Mouse (Mus musculus): ENCODE measurements at regions not wholly inside any gene's neighbourhood (a gene's known extent, or its start where the extent isn't known, plus 50 kb on each side); places are given as distances from the start of the nearest gene placed in this dataset.

DNA sequence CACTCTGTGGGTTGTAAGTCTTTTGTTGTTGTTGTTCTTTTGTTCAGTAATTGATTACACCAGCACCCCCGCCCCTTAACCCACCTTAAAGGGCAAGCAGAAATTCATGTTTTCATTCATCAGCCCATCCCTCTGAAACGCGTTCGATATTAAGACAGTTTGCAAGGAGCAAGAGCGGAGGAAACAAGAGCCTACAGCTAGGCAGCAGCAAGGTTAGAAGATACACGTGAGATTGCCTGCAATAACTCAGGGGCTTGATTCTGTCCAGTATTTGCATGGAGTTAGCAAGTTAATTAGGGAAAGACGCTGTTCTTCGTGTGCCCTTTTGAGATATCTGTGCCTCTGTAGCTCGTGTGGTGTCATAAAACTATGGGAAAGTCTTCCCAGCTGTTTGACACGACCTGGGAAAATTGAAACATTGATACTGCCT is 202.0 kb downstream of the Gm11146 start:
- CTCF ChIA-PET: no interaction called here

GRCm38 (mm10) chr16:77394054-77394716 is 207.7 kb downstream of the Gm11146 start:
- CTCF ChIA-PET: interaction anchor here (0.6 kb wide), 1 partner anchor 284 kb away, joined by 3 read pairs; no protein-coding TSS in a partner anchor

- CTCF ChIA-PET: interaction anchor here (0.6 kb wide), 1 partner anchor 283 kb away, joined by 3 read pairs; no protein-coding TSS in a partner anchor
These were observed 208.4 kb downstream of the Gm11146 start for GRCm38 (mm10) chr16:77393470-77393869.

DNA sequence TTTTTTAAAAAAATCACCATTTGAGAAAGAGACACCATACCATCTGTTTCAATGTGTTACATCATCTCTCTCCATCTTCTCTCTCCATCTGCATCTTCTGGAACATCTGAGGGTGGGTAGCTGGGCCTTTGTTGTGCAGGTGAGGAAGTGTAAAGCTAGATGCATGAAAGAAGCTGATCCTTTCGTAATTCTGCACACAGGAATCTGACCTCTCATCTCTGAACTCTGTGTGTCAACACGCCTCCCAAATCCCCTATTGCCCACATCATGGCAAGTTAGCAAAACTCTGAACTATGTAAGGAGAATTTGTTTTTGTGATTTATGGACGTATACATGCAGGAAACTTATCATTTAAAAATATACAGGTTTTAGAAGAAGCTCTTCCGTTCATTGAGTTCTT is 209.7 kb downstream of the Gm11146 start:
- CTCF ChIA-PET: no interaction called here

DNA sequence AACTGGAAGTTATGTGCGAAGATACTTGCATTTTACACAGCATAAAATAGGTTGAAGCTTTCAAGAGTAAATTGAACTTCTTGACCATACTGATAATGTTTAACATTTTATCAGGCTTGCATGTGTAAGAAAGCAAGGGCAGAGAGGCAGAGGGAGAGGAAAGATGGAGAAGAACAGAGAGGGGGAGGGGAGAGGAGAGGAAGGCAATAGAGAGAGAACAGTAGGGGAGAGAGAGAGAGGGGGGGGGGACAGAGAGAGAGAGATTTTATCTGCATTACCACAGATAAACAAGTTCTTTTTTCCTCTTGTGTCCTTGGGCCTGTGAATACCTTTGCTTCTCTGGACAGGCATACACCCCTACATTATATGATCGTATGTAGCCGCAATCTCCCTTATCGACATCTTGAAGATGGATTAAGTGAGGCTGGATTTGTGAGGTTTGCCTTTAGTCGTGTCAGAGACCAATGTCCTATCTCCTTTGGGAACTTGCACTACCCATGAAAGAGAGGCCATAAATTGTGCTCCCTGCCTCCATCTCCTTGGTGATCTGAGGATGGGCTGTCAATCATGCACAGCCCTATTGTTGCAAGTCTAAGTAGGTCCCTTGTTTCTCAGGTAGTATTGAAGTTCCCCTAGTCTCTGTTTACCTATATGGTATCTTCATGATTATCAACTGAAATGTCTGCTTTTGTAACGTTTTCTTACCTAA is 217.7 kb downstream of the Gm11146 start:
- CTCF ChIA-PET: no interaction called here

GRCm38 (mm10) chr16:77382790-77383189 is 219.1 kb downstream of the Gm11146 start:
- CTCF ChIA-PET: no interaction called here

- CTCF ChIA-PET: no interaction called here
These were observed 229.1 kb downstream of the Gm11146 start for GRCm38 (mm10) chr16:77372768-77373167.

DNA sequence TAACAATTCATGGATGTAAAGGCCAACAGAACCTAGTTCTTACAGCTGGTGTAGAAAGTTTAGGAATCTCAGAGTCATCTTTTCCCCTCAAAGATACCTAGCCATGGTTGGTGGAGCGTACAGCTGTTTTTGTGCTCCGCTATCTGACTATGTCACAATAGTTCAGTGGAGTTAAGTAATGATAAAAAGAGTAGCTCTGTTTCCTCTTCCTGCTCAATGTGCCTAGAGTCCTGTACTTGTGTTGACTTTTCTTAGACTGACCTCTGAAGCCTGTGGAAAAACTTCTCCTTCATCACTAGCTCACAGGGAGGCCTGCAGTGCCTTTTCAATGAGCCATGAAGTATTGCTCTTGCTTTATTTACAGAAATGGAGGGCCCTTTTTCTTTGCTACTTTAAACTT is 232.1 kb downstream of the Gm11146 start:
- CTCF ChIA-PET: no interaction called here

DNA sequence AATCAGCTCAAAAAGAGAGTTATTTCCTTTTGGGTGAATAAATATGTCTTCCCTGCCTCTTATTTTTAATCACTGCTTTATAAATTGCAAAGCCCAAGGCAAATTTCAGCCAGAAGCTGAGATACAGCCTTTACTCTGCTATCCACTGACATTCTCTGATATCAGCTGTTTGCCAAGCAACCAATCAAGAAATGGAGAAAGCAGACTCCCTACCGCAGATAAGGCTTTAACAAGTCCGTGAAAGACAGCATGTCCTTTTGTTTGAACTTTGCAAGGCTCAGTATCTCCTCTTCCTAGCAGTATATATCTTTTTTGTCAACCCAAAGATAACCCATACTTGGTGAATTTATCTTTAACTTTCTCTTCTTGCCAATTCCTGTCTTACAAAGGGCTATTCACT is 236.6 kb downstream of the Gm11146 start:
- CTCF ChIA-PET: no interaction called here

- CTCF ChIA-PET: no interaction called here
These were observed 237.5 kb downstream of the Gm11146 start for GRCm38 (mm10) chr16:77364439-77364838.

DNA sequence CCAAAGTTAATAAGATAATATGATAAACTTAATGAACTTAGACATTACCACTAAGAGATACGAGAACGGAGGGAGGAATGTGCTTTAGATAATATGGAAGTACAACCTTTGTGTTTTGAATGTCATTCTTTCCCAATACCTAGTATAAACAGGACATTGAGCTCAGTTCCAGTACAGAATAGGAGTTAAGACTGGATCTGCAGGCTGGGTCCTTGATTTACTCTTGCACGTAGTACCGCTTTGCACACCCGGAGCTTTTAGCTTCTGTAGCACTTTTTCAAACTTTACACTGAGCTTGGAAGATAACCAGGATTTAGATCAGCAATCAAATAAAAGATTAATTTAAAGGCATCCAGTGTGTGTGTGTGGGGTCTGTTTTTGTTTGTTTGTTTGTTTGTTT is 242.7 kb downstream of the Gm11146 start:
- CTCF ChIA-PET: no interaction called here

DNA sequence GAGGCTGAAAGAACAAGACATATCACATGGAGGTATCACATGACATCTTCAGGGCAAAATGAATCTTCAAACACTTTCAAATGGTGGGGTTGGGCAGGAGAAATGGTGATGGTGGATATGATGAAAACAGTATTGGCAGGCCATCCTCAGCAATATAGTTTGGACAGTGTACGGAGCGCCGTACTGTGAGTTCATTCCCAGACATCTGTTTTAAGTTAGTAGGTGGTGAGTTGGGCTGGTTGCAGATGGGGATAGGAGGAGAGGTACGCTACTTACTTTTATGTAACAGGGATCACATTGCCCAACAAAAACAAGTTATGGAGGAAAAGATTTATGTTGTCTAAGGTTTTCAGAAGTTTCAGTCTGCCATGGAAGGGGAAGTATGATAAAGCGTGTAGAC is 246.6 kb downstream of the Gm11146 start:
- CTCF ChIA-PET: no interaction called here

- CTCF ChIA-PET: no interaction called here
These were observed 247.6 kb downstream of the Gm11146 start for GRCm38 (mm10) chr16:77354201-77354712.

DNA sequence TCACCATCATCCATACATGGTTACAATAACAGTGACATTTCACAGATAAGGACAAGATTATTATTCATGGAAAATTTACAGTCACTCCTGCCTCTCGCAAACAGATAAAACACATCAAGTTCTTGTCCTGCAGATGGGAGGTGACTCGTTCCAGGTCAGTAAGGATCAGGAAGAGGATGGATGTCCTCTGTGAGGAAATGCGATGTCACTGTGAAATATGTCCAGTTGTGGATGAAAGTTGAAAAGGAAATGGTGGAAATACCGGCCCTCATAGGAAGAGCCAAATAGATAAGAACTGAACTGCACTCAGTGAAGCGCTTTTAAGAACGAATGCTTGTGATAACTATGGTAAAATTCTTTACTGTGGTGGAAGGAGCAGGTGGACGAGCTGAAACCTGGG is 255.8 kb downstream of the Gm11146 start:
- CTCF ChIA-PET: no interaction called here

DNA sequence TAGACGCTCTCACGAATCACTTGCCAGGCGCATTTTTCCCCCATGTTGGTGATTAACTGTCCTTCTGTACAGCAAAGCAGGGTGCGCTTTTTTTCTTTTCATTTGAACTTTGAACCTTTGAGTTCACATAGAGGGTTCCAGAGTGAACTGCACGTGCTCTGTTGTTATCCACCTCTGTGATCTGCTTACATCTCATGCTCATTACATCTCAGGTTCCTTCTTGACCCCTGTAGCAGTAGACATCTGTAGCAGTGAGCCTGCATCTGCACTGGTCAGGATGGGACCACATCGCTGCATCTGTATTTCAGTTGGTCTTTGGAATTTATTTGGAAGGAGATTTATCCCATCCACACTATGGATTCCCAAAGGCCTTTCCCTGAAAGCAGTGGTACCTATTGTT is 269.6 kb downstream of the Gm11146 start:
- CTCF ChIA-PET: no interaction called here

DNA sequence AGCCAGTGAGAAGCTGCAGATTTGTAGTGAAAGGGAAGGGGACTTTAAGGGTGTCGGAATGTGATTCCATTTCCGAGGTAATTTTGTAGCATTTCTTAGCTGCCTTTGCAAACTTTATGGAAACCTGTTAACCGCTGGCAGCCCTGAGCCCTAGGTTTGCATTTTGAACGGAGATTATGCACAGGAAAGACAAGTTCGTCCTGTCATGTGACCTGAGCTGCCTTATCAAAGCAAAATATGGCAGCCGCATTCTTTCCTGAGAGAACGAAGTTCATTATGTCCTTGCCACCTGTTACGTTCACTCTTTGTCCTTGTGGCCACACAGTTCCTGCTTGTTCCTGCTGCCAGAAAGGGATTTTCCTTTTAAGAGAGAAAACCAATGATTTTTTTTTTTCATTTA is 270.9 kb downstream of the Gm11146 start:
- CTCF ChIA-PET: interaction anchor here (0.5 kb wide), 1 partner anchor 526 kb away, joined by 3 read pairs; no protein-coding TSS in a partner anchor

GRCm38 (mm10) chr16:77329711-77330530 is 272.0 kb downstream of the Gm11146 start:
- CTCF ChIA-PET: no interaction called here

DNA sequence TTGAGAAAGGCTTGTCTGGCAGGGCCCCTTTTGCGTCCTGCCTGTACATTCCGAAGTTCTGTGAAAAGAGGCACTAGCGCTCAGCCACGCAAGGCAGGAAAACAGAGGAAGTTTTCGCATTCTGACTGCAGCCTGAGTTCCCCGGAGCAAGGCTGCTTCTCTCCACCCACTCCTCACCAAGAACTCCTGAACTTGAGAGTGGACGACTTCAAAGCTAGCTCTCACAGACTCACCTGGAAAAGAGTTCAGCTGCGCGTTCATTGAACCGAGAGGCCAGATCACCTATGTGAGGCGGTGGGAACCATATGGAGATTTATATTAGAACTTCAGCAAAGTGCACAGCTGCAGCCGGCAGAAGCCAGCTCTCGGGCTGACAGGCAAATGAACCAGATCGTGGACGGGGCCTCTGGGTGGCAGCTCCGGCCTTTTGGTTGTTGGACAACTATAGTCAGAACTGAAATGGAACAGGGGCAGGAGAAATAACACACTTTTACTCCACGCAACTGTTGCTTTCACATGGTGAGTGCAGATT is 272.7 kb downstream of the Gm11146 start:
- CTCF ChIA-PET: no interaction called here

GRCm38 (mm10) chr16:77328628-77329159 is 273.2 kb downstream of the Gm11146 start:
- CTCF ChIA-PET: no interaction called here

DNA sequence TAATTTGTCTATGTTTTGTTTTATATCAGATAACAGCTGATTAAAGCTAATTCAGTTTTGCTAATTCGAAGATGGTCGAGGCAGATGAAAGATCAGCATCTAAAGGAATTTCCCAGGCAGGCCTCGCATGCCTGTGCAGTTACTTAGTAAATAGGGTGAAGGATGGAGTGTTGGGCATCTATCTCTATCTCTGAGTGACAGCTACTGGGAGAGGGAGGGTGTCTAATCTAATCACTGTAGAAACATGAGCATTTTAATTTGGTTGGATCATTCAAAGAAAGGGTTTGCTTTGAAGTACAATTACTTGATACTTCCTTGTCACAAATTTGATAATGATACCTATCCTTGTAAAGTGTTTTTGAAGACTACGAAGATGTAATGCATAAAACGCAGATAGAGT is 273.8 kb downstream of the Gm11146 start:
- CTCF ChIA-PET: no interaction called here

DNA sequence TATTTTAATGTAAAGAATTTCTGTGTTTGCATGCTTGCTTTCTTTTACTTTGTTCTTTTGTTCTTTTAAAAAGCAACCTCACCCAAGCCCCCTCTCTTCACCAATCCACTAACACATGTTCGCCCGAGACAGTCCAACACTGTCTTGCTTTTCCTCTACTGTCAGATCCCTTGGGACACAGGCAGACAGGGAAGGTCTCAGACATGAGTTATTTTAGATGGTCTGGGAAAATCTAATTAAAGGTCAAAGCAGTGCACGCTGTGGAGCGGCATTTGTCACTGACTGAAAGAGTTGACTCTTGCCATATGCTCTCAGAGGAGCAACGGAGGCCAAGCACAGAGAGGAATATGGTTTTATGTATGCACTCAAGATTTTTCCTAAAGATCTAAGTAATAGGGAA is 279.6 kb downstream of the Gm11146 start:
- CTCF ChIA-PET: no interaction called here

- CTCF ChIA-PET: no interaction called here
These were observed 283.7 kb downstream of the Gm11146 start for GRCm38 (mm10) chr16:77318150-77318549.
